Mouse (Mus musculus) cortical plate, adult 2 months (tissue): ENCODE data around the gene Slc31a1. TPM values are rescaled to one million over a fixed set of nuclear protein-coding genes. Genes with fewer than 3 reads are reported as not detected.

Experiments
- H3K27ac ChIP-seq: fragments of 200-500 bp; 2 replicates; pipeline ENCODE4 v1.5.1; 2012; ENCODE audit warnings: low read length, control low read depth, inconsistent platforms; ENCODE audit not compliant: insufficient read depth
- H3K4me1 ChIP-seq: fragments of 200-500 bp; 2 replicates; pipeline ENCODE4 v1.6.1; 2011; ENCODE audit warnings: low read length; ENCODE audit not compliant: control insufficient read depth, insufficient read depth
- H3K4me3 ChIP-seq: fragments of 200-500 bp; 2 replicates; pipeline ENCODE4 v1.5.1; 2011; ENCODE audit warnings: mild to moderate bottlenecking, low read length, control low read depth; ENCODE audit not compliant: insufficient read depth
- CTCF ChIP-seq: fragments of 200-500 bp; IDR thresholded peaks from 2 replicates; pipeline ENCODE4 v1.5.1; 2011; ENCODE audit warnings: mild to moderate bottlenecking, control low read depth, low read length; ENCODE audit not compliant: insufficient read depth; ENCODE audit errors: extremely low read depth
- POLR2A ChIP-seq: fragments of 200-500 bp; IDR thresholded peaks from 2 replicates; pipeline ENCODE4 v1.6.1; 2011; ENCODE audit warnings: mild to moderate bottlenecking, low read length, control low read depth; ENCODE audit not compliant: insufficient read depth; ENCODE audit errors: extremely low read depth
- polyA plus RNA-seq: library from polyadenylated mRNA; depleted of rRNA; stranded (reverse); fragments of >200 nt; gene quantifications from 2 replicates; pipeline ENCODE4 v1.2.3, GENCODE M21; 2012

The Slc31a1 gene
- polyA plus RNA-seq, 1 experiment = 18.1 TPM

GRCm38 (mm10) chr4:62331977-62332376 lies 28.6 kb upstream of the Slc31a1 start:
- H3K4me1 ChIP-seq = no peaks in the 10 kb centered on the region
- H3K4me3 ChIP-seq = no peak overlapping the region
- TF ChIP-seq CTCF (peak; percentile 19; the same call in 1 of the 2 replicates), POLR2A (no peak)
- no peak overlapping the region for H3K27ac ChIP-seq

GRCm38 (mm10) chr4:62338536-62338935 lies 22.0 kb upstream of the Slc31a1 start:
- Histone ChIP-seq H3K4me3 (no peak overlapping the region), H3K4me1 (no peaks in the 10 kb centered on the region), H3K27ac (no peak overlapping the region)
- no peak for TF ChIP-seq CTCF
- TF ChIP-seq POLR2A = no peak

GRCm38 (mm10) chr4:62344000-62344399 lies 16.5 kb upstream of the Slc31a1 start:
- Histone ChIP-seq H3K4me1 (peaks cover 1% of the 10 kb centered on the region; the same call in 1 of the 2 replicates), H3K27ac (no peak overlapping the region), H3K4me3 (no peak overlapping the region)
- TF ChIP-seq CTCF = no peak
- TF ChIP-seq POLR2A = no peak

- TF ChIP-seq POLR2A (no peak), CTCF (no peak)
- no peak overlapping the region for H3K4me3 ChIP-seq
These were observed 14.7 kb upstream of the Slc31a1 start for GRCm38 (mm10) chr4:62345827-62346226.

GRCm38 (mm10) chr4:62347605-62348328 lies 12.8 kb upstream of the Slc31a1 start:
- no peak overlapping the region for H3K27ac ChIP-seq
- H3K4me1 ChIP-seq = peaks cover 1% of the 10 kb centered on the region; the same call in 1 of the 2 replicates
- TF ChIP-seq CTCF = no peak
- TF ChIP-seq POLR2A = no peak
- no peak overlapping the region for H3K4me3 ChIP-seq

More at GRCm38 (mm10) chr4:62345827-62346226, 14.7 kb upstream of the Slc31a1 start:
- Histone ChIP-seq H3K27ac (no peak overlapping the region), H3K4me1 (peaks cover 1% of the 10 kb centered on the region; the same call in 1 of the 2 replicates)

- Histone ChIP-seq H3K4me1 (peaks cover 1% of the 10 kb centered on the region; the same call in 1 of the 2 replicates), H3K4me3 (no peak overlapping the region), H3K27ac (no peak overlapping the region)
- no peak for TF ChIP-seq POLR2A
- no peak for TF ChIP-seq CTCF
These were observed 12.2 kb upstream of the Slc31a1 start for GRCm38 (mm10) chr4:62348329-62348705.

- Histone ChIP-seq H3K4me1 (peaks cover 1% of the 10 kb centered on the region; the same call in 1 of the 2 replicates), H3K27ac (no peak overlapping the region), H3K4me3 (no peak overlapping the region)
- TF ChIP-seq CTCF (no peak), POLR2A (no peak)
These were observed 11.2 kb upstream of the Slc31a1 start for GRCm38 (mm10) chr4:62349371-62349770.

- Histone ChIP-seq H3K4me3 (no peak overlapping the region), H3K4me1 (no peaks in the 10 kb centered on the region; the same call in 1 of the 2 replicates), H3K27ac (no peak overlapping the region)
- no peak for TF ChIP-seq CTCF
- TF ChIP-seq POLR2A = no peak
These were observed 2.8 kb upstream of the Slc31a1 start for GRCm38 (mm10) chr4:62357631-62358148.

- H3K27ac ChIP-seq = no peak overlapping the region
These were observed 1.2 kb upstream of the Slc31a1 start for GRCm38 (mm10) chr4:62359256-62359775.

GRCm38 (mm10) chr4:62360805-62361455 lies 403 bp downstream of the Slc31a1 start:
- H3K4me3 ChIP-seq = peak overlapping the region; percentile 80
- no peak overlapping the region for H3K27ac ChIP-seq
- TF ChIP-seq CTCF = no peak
- no peak for TF ChIP-seq POLR2A
- H3K4me1 ChIP-seq = no peaks in the 10 kb centered on the region; the same call in 1 of the 2 replicates

More at GRCm38 (mm10) chr4:62359256-62359775, 1.2 kb upstream of the Slc31a1 start:
- Histone ChIP-seq H3K4me3 (peak overlapping the region; percentile 80), H3K4me1 (no peaks in the 10 kb centered on the region; the same call in 1 of the 2 replicates)
- TF ChIP-seq POLR2A = no peak
- no peak for TF ChIP-seq CTCF

GRCm38 (mm10) chr4:62361571-62361970 lies 1.0 kb downstream of the Slc31a1 start:
- Histone ChIP-seq H3K27ac (no peak overlapping the region), H3K4me1 (no peaks in the 10 kb centered on the region; the same call in 1 of the 2 replicates), H3K4me3 (peak overlapping the region; percentile 80; the same call in 1 of the 2 replicates)
- TF ChIP-seq POLR2A (no peak), CTCF (no peak)
